Mouse (Mus musculus): Measurements from ENCODE around the gene Ccdc153.

Gene Ccdc153

GRCm38 (mm10) chr9:44283183-44283582, 42.7 kb downstream of the Ccdc153 start:
- Histone ChIP-seq H3K36me3 (ENCODE audit: insufficient read depth, low read length) (no peaks in the 10 kb centered on the region), H3K4me3 (replicated peaks; ENCODE audit: low read length) (no peak overlapping the region), H3K4me1 (replicated peaks; ENCODE audit: low read depth, low read length) (peaks cover 33% of the 10 kb centered on the region), H3K9me3 (ENCODE audit: low read length) (no peaks in the 10 kb centered on the region), H3K27me3 (ENCODE audit: insufficient read depth, low read length) (peaks cover 45% of the 10 kb centered on the region)
- TF ChIP-seq CTCF (conservative IDR thresholded peaks at IDR 0.05; ENCODE audit: low read length) (no peak), POU5F1 (IDR thresholded peaks at IDR 0.05; ENCODE audit: borderline replicate concordance, low read length) (no peak), NANOG (IDR thresholded peaks at IDR 0.05; ENCODE audit: borderline replicate concordance, low read length) (no peak)

- peaks cover 8% of the 10 kb centered on the region for H3K36me3 ChIP-seq (ENCODE audit: insufficient read depth, low read length)
- H3K4me1 ChIP-seq (replicated peaks; ENCODE audit: low read depth, low read length): peaks cover 31% of the 10 kb centered on the region
- H3K4me3 ChIP-seq (replicated peaks; ENCODE audit: low read length): no peak overlapping the region
- no peak for TF ChIP-seq CTCF (conservative IDR thresholded peaks at IDR 0.05; ENCODE audit: low read length)
- no peak for TF ChIP-seq POU5F1 (IDR thresholded peaks at IDR 0.05; ENCODE audit: borderline replicate concordance, low read length)
- TF ChIP-seq NANOG (IDR thresholded peaks at IDR 0.05; ENCODE audit: borderline replicate concordance, low read length): no peak
- H3K27me3 ChIP-seq (ENCODE audit: insufficient read depth, low read length): peaks cover 55% of the 10 kb centered on the region
- no peaks in the 10 kb centered on the region for H3K9me3 ChIP-seq (ENCODE audit: low read length)
Measured at GRCm38 (mm10) chr9:44286256-44286850, 45.9 kb downstream of the Ccdc153 start.

- peak overlapping the region; percentile 78 for H3K4me3 ChIP-seq (replicated peaks; ENCODE audit: low read length)
- TF ChIP-seq CTCF (conservative IDR thresholded peaks at IDR 0.05; ENCODE audit: low read length) (no peak), NANOG (IDR thresholded peaks at IDR 0.05; ENCODE audit: borderline replicate concordance, low read length) (no peak), POU5F1 (IDR thresholded peaks at IDR 0.05; ENCODE audit: borderline replicate concordance, low read length) (no peak)
- peaks cover 49% of the 10 kb centered on the region for H3K27me3 ChIP-seq (ENCODE audit: insufficient read depth, low read length)
- H3K9me3 ChIP-seq (ENCODE audit: low read length): no peaks in the 10 kb centered on the region
- H3K36me3 ChIP-seq (ENCODE audit: insufficient read depth, low read length): peaks cover 14% of the 10 kb centered on the region
- peaks cover 27% of the 10 kb centered on the region for H3K4me1 ChIP-seq (replicated peaks; ENCODE audit: low read depth, low read length)
Measured at GRCm38 (mm10) chr9:44287003-44287400, 46.5 kb downstream of the Ccdc153 start.

- Histone ChIP-seq H3K36me3 (ENCODE audit: insufficient read depth, low read length) (peaks cover 19% of the 10 kb centered on the region), H3K4me1 (replicated peaks; ENCODE audit: low read depth, low read length) (peaks cover 27% of the 10 kb centered on the region), H3K4me3 (replicated peaks; ENCODE audit: low read length) (peak overlapping the region; percentile 78), H3K9me3 (ENCODE audit: low read length) (no peaks in the 10 kb centered on the region), H3K27me3 (ENCODE audit: insufficient read depth, low read length) (peaks cover 49% of the 10 kb centered on the region)
- TF ChIP-seq CTCF (conservative IDR thresholded peaks at IDR 0.05; ENCODE audit: low read length): no peak
- no peak for TF ChIP-seq POU5F1 (IDR thresholded peaks at IDR 0.05; ENCODE audit: borderline replicate concordance, low read length)
- TF ChIP-seq NANOG (IDR thresholded peaks at IDR 0.05; ENCODE audit: borderline replicate concordance, low read length): no peak
Measured at GRCm38 (mm10) chr9:44287401-44288075, 47.1 kb downstream of the Ccdc153 start.

GRCm38 (mm10) chr9:44288076-44288958, 47.8 kb downstream of the Ccdc153 start, which contains the start of gene Abcg4:
Gene Abcg4, minus strand, starts transcription at chr9:44288615.
- Histone ChIP-seq H3K9me3 (ENCODE audit: low read length) (no peaks in the 10 kb centered on the region), H3K27me3 (ENCODE audit: insufficient read depth, low read length) (peaks cover 49% of the 10 kb centered on the region), H3K4me1 (replicated peaks; ENCODE audit: low read depth, low read length) (peaks cover 27% of the 10 kb centered on the region), H3K4me3 (replicated peaks; ENCODE audit: low read length) (peak within 1 kb of the TSS; percentile 78), H3K36me3 (ENCODE audit: insufficient read depth, low read length) (peaks cover 27% of the 10 kb centered on the region)
- TF ChIP-seq CTCF (conservative IDR thresholded peaks at IDR 0.05; ENCODE audit: low read length): no peak

GRCm38 (mm10) chr9:44288959-44289291, 48.4 kb downstream of the Ccdc153 start:
- Histone ChIP-seq H3K4me1 (replicated peaks; ENCODE audit: low read depth, low read length) (peaks cover 27% of the 10 kb centered on the region), H3K4me3 (replicated peaks; ENCODE audit: low read length) (no peak overlapping the region), H3K36me3 (ENCODE audit: insufficient read depth, low read length) (peaks cover 33% of the 10 kb centered on the region), H3K9me3 (ENCODE audit: low read length) (no peaks in the 10 kb centered on the region), H3K27me3 (ENCODE audit: insufficient read depth, low read length) (peaks cover 45% of the 10 kb centered on the region)
- TF ChIP-seq CTCF (conservative IDR thresholded peaks at IDR 0.05; ENCODE audit: low read length) (no peak), POU5F1 (IDR thresholded peaks at IDR 0.05; ENCODE audit: borderline replicate concordance, low read length) (no peak), NANOG (IDR thresholded peaks at IDR 0.05; ENCODE audit: borderline replicate concordance, low read length) (no peak)

- peaks cover 16% of the 10 kb centered on the region for H3K4me1 ChIP-seq (replicated peaks; ENCODE audit: low read depth, low read length)
- H3K27me3 ChIP-seq (ENCODE audit: insufficient read depth, low read length): peaks cover 18% of the 10 kb centered on the region
- no peaks in the 10 kb centered on the region for H3K9me3 ChIP-seq (ENCODE audit: low read length)
- TF ChIP-seq CTCF (conservative IDR thresholded peaks at IDR 0.05; ENCODE audit: low read length) (peak; percentile 35; the same call in 1 of the 2 replicates), NANOG (IDR thresholded peaks at IDR 0.05; ENCODE audit: borderline replicate concordance, low read length) (no peak), POU5F1 (IDR thresholded peaks at IDR 0.05; ENCODE audit: borderline replicate concordance, low read length) (no peak)
- H3K36me3 ChIP-seq (ENCODE audit: insufficient read depth, low read length): peaks cover 67% of the 10 kb centered on the region
- no peak overlapping the region for H3K4me3 ChIP-seq (replicated peaks; ENCODE audit: low read length)
Measured at GRCm38 (mm10) chr9:44292490-44292889, 52.0 kb downstream of the Ccdc153 start.
